Mouse (Mus musculus): Measurements from ENCODE around the gene Arv1. TPM values are rescaled to one million over a fixed set of nuclear protein-coding genes. Genes with fewer than 3 reads are reported as not detected.

Gene Arv1
- 12.6 and 17.9 TPM in 2 replicates for polyA plus RNA-seq (2015; fragmentation: Nextera tagmentation; extraction: Ambion mirVana)

DNA sequence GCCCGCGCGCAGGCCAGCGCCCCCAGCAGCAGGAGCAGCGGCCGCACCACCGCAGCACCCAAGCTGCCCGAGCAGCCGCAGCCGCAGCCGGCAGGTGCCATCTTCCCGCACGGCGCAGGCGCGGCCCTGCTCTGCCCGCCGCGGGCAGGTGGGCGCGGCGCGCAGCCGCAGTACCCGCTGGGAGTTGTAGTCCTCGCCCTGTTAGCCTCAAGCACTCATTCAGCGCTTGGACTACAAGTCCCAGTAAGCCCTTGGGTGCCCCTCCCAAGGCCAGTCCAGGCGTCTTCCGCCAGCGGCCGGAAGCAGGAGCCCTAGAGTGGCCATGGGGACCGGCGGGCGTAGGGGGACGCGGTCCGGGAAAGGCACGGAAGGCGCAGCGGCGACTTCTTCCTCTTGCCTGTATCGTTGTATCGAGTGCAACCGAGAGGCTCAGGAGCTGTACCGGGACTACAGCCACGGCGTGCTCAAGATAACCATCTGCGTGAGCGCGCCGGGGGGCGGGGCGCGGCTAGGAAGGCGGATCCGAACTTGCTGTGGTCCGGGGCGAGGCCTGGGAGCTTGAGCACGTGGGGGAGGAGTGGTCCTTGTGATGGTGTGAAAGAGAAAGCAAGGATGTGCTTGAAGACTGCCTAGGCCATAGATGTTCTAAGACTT lies at the start of gene Arv1, which contains the start of gene Ttc13:
Gene Arv1 (plus strand): TSS at position 278 of the 654 bp plus-strand sequence.
Gene Ttc13 (minus strand): TSS at position 122 of the 654 bp plus-strand sequence.
- H3K27ac ChIP-seq: peak within 1 kb of the TSS; percentile 67
- WGBS: under 1% methylated on average over 59 of the region's 59 CpGs

DNA sequence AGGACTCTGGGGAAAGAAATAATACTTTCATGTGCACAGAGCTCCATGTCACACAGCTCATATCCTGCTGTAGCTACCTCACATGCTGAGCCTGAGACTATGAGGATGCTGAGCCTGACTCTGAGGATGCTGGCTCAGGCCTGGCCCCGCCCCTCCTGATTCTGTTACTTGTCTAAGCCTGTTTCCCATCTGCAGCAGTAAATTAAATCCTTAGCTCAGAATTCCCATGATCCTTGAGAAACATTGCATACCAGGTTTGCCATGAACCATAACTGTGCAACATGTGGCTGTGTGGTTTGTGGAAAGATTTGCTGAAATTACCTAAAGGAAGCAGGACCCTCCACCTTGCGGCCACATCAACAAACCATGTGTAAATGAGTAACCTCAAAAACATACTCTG lies 49.6 kb upstream of the Arv1 start:
- Histone ChIP-seq H3K27me3 (no peaks in the 10 kb centered on the region), H3K27ac (no peak overlapping the region), H3K4me3 (no peak overlapping the region), H3K9me3 (replicated peaks) (no peaks in the 10 kb centered on the region), H3K36me3 (peaks cover 20% of the 10 kb centered on the region; the same call in 1 of the 2 replicates), H3K4me1 (replicated peaks) (0 out of 2 replicates have a peak, but pooled peaks cover 2% of the 10 kb centered on the region), H3K9ac (no peak overlapping the region), H3K4me2 (no peak overlapping the region)
- WGBS: 94% methylated on average over 2 of the region's 2 CpGs
- ATAC-seq (replicated peaks; ENCODE audit: insufficient number of reproducible peaks, insufficient read depth, low FRiP score, low read depth): no peak

More for the DNA sequence above, at the start of gene Arv1, which contains the start of gene Ttc13:
- peak within 1 kb of the TSS; percentile 92 for H3K4me2 ChIP-seq
- no peaks in the 10 kb centered on the region for H3K9me3 ChIP-seq (replicated peaks)
- H3K4me1 ChIP-seq (replicated peaks): peaks cover 21% of the 10 kb centered on the region
- H3K36me3 ChIP-seq: peaks cover 12% of the 10 kb centered on the region
- H3K9ac ChIP-seq: peak within 1 kb of the TSS; percentile 93
- peak within 1 kb of the TSS; percentile 99 for H3K4me3 ChIP-seq
- peak; percentile 100 for ATAC-seq (replicated peaks; ENCODE audit: insufficient number of reproducible peaks, insufficient read depth, low FRiP score, low read depth)
- no peaks in the 10 kb centered on the region for H3K27me3 ChIP-seq

DNA sequence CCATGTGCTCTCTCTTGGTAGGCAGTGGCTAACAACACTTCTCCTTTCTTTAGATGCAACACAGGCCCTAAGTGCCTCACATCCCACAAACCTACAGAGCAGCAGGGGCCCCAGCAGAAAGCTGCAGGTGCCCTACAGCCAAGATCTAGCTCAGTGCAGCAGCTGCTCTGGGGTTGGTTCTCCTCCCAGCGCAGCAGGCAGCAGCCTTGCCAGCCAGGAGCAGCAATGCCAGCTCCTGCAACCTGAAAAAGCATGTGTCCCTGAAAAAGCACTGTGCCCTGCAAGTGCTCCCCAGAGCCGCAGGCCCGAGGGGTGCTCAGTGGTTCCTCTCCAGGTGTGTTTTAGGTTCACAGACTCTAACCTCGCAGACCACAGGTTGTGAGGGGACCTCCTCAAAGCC lies 45.3 kb upstream of the Arv1 start:
- Histone ChIP-seq H3K36me3 (peaks cover 34% of the 10 kb centered on the region; the same call in 1 of the 2 replicates), H3K27ac (no peak overlapping the region)
- WGBS: 89% methylated on average over 4 of the region's 4 CpGs

DNA sequence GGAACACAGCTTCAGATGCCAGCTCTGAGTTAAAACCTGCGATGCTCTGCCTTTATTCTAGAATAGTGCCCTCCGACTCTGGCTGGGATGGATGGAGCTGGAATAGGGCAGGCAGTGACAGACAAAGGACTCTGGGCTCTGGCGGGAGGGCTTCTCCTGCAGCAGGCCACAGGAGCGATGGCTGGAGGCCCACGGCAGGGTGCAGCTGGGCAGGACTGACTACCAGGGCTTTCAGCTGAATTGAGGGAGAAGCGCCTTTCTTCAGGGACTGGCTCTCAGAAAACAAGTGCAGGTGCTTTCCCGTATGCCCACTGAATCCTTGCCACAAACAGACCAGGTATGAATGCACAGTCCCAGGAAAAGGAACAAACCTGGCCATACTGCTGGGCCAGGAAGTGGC lies 44.9 kb upstream of the Arv1 start:
- Histone ChIP-seq H3K4me2 (no peak overlapping the region), H3K36me3 (peaks cover 38% of the 10 kb centered on the region; the same call in 1 of the 2 replicates), H3K27me3 (no peaks in the 10 kb centered on the region), H3K4me1 (replicated peaks) (0 out of 2 replicates have a peak, but pooled peaks cover 2% of the 10 kb centered on the region), H3K9ac (no peak overlapping the region), H3K4me3 (no peak overlapping the region), H3K9me3 (replicated peaks) (no peaks in the 10 kb centered on the region), H3K27ac (no peak overlapping the region)
- WGBS: 87% methylated on average over 7 of the region's 7 CpGs
- 0 out of 2 replicates have a peak, but pooled peaks have one; percentile 19 for ATAC-seq (replicated peaks; ENCODE audit: insufficient number of reproducible peaks, insufficient read depth, low FRiP score, low read depth)

More for the DNA sequence above, 45.3 kb upstream of the Arv1 start:
- H3K9ac ChIP-seq: no peak overlapping the region
- H3K4me3 ChIP-seq: no peak overlapping the region
- no peak overlapping the region for H3K4me2 ChIP-seq
- H3K27me3 ChIP-seq: no peaks in the 10 kb centered on the region
- no peak for ATAC-seq (replicated peaks; ENCODE audit: insufficient number of reproducible peaks, insufficient read depth, low FRiP score, low read depth)
- H3K9me3 ChIP-seq (replicated peaks): no peaks in the 10 kb centered on the region
- 0 out of 2 replicates have a peak, but pooled peaks cover 2% of the 10 kb centered on the region for H3K4me1 ChIP-seq (replicated peaks)

DNA sequence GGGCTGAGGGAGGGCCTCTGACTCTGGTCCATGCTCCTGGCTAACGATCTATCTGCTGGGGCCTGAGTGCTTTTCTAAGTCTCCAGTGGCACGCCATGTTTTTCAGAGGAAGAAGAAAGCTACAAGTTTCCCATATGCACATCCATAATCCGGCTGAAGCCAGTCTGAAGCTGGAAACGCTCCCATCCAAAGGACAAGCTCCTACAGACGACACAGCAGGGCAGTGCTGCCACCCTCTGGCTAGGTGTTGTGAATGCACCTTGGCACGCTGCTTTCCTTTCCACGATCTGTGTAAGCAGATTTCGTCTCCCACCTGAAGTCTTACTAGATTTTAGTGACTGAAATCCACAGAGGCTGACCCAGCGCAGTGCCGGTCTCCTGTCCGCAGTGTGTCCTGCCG lies 44.5 kb upstream of the Arv1 start:
- Histone ChIP-seq H3K4me3 (no peak overlapping the region), H3K27me3 (no peaks in the 10 kb centered on the region), H3K9me3 (replicated peaks) (no peaks in the 10 kb centered on the region), H3K36me3 (peaks cover 39% of the 10 kb centered on the region; the same call in 1 of the 2 replicates), H3K4me1 (replicated peaks) (0 out of 2 replicates have a peak, but pooled peaks cover 2% of the 10 kb centered on the region), H3K27ac (no peak overlapping the region), H3K4me2 (no peak overlapping the region), H3K9ac (no peak overlapping the region)
- peak; percentile 68; the same call in 1 of the 2 replicates for ATAC-seq (replicated peaks; ENCODE audit: insufficient number of reproducible peaks, insufficient read depth, low FRiP score, low read depth)
- WGBS: 46% methylated on average over 12 of the region's 12 CpGs

DNA sequence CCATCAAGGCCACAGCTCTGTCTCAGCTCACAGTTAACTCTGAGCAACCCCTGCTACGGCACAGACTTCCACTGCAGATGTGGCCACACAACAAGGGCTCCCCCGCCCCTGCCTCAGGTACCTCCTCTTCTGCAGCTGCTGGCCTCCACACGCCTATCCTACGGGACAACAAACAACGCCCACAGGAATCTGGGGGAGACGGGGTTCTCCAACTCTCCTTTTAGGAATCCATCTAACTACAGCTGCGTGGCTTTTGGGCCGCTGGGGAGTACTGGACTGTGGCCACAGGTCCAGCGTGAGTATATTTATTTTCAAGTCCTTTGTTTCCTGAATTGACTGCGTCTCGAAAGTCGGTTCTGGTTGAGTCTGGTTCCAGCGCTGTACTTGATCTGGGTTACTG lies 43.7 kb upstream of the Arv1 start:
- 89% methylated on average over 13 of the region's 13 CpGs for WGBS
- Histone ChIP-seq H3K4me3 (no peak overlapping the region), H3K9me3 (replicated peaks) (no peaks in the 10 kb centered on the region), H3K4me1 (replicated peaks) (0 out of 2 replicates have a peak, but pooled peaks cover 2% of the 10 kb centered on the region), H3K4me2 (no peak overlapping the region), H3K9ac (no peak overlapping the region), H3K36me3 (peaks cover 41% of the 10 kb centered on the region; the same call in 1 of the 2 replicates), H3K27ac (no peak overlapping the region), H3K27me3 (no peaks in the 10 kb centered on the region)
- ATAC-seq (replicated peaks; ENCODE audit: insufficient number of reproducible peaks, insufficient read depth, low FRiP score, low read depth): no peak

DNA sequence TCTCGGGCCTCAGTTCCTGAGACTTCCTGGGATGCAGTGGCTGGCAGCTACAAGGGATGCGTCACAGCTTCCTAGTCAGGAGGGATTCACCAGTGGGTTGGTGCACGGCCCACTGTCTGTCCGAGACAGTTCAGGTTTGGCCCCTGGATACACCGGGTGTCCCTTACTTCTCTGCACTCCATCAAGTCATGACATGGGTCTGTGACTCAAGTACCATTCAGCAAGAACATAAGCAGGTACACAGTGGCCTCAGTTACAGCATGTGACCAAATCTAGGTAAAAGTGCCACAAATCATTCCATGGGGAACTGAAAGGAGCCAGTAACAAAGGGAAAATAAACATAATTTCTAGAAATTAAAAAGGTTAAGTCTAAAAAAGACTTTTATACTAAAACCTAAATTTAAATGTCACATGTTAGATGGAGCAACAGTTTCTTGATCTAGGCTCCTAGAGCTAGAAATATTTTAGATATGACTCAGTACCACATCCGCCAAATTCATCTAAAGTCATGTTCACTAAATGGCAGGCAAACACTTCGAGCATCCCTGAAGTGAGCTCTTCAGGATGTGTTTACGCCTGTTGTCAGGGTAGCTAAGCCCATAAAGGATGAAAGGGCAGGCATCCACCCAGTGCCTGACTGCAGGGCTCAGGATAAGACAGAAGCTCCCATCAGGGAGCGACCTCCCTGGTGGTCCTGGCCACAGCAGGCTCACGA lies 40.7 kb upstream of the Arv1 start:
- Histone ChIP-seq H3K4me1 (replicated peaks) (0 out of 2 replicates have a peak, but pooled peaks cover 2% of the 10 kb centered on the region), H3K27me3 (no peaks in the 10 kb centered on the region), H3K27ac (no peak overlapping the region), H3K4me3 (no peak overlapping the region), H3K9me3 (replicated peaks) (no peaks in the 10 kb centered on the region), H3K36me3 (peaks cover 41% of the 10 kb centered on the region; the same call in 1 of the 2 replicates), H3K4me2 (no peak overlapping the region), H3K9ac (no peak overlapping the region)
- ATAC-seq (replicated peaks; ENCODE audit: insufficient number of reproducible peaks, insufficient read depth, low FRiP score, low read depth): no peak
- 81% methylated on average over 10 of the region's 10 CpGs for WGBS

DNA sequence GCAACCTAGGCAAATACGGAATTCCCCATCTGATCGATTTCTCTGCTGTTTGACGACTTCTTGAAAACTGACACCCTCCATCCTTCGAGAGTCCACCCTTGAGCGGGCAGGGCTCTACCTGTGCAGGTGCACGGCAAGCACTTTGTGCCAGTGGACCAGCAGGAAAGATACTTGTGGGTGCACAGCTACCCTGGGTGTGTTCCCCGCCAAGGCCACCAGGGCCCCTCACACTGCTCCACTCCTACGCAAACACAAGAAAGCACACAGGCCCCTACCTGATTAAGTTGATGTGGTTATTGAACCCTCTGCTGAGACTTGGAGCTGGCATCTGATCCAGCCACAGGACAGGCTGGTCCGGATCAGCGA lies 40.2 kb upstream of the Arv1 start:
- WGBS: 80% methylated on average over 10 of the region's 10 CpGs

DNA sequence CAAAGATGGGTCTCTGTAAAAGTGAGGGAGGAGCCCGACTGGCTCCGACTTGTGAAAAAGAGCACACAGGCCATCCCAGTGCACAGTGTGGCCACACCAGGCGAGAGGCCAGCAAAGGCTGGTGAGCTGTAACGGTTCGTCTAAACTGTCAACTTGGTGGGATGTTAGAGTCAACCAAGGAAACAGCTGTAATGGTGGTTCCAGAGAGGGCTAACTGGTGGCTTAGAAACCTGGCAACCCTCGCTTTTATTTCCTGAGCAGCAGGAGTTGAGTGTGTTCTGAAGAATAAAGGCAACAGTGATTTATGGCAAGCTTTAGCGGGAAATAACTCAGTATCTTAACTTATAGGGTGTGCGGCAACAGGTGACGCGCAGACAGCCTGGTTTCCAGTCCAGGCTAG lies 39.7 kb upstream of the Arv1 start:
- ATAC-seq (replicated peaks; ENCODE audit: insufficient number of reproducible peaks, insufficient read depth, low FRiP score, low read depth): no peak
- Histone ChIP-seq H3K27me3 (no peaks in the 10 kb centered on the region), H3K4me3 (no peak overlapping the region), H3K9me3 (replicated peaks) (no peaks in the 10 kb centered on the region), H3K4me1 (replicated peaks) (0 out of 2 replicates have a peak, but pooled peaks cover 2% of the 10 kb centered on the region), H3K9ac (no peak overlapping the region), H3K27ac (no peak overlapping the region), H3K36me3 (peaks cover 42% of the 10 kb centered on the region; the same call in 1 of the 2 replicates), H3K4me2 (no peak overlapping the region)
- 90% methylated on average over 10 of the region's 10 CpGs for WGBS

More for the DNA sequence above, 40.2 kb upstream of the Arv1 start:
- no peak overlapping the region for H3K27ac ChIP-seq
- no peak overlapping the region for H3K9ac ChIP-seq
- H3K4me3 ChIP-seq: no peak overlapping the region
- no peaks in the 10 kb centered on the region for H3K9me3 ChIP-seq (replicated peaks)
- no peaks in the 10 kb centered on the region for H3K27me3 ChIP-seq
- 0 out of 2 replicates have a peak, but pooled peaks cover 2% of the 10 kb centered on the region for H3K4me1 ChIP-seq (replicated peaks)
- H3K36me3 ChIP-seq: peaks cover 40% of the 10 kb centered on the region; the same call in 1 of the 2 replicates
- no peak overlapping the region for H3K4me2 ChIP-seq
- ATAC-seq (replicated peaks; ENCODE audit: insufficient number of reproducible peaks, insufficient read depth, low FRiP score, low read depth): no peak

DNA sequence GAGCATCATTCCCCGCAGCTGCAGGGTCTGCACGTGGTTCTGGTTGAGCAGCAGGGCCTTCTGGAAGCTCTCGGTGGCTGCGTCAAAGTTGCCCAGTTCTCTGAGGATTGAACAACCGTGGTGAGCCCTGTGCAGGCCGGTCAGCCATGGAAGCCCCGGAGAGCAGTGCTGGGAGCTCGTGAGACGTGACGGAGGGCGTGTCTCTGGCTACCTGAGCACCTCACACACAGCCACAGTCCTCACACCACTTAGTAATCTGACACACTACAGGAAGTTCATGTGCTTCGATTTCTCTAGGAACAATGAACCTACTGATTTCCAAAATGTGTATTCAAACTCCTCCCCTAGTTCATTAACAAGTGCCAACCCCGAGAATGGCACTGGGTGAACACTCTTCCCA lies 33.0 kb upstream of the Arv1 start:
- 88% methylated on average over 13 of the region's 13 CpGs for WGBS
- no peak overlapping the region for H3K27ac ChIP-seq
- H3K4me1 ChIP-seq (replicated peaks): no peaks in the 10 kb centered on the region
- H3K36me3 ChIP-seq: peaks cover 19% of the 10 kb centered on the region; the same call in 1 of the 2 replicates
- no peak overlapping the region for H3K9ac ChIP-seq
- no peaks in the 10 kb centered on the region for H3K9me3 ChIP-seq (replicated peaks)
- no peaks in the 10 kb centered on the region for H3K27me3 ChIP-seq
- ATAC-seq (replicated peaks; ENCODE audit: insufficient number of reproducible peaks, insufficient read depth, low FRiP score, low read depth): no peak
- H3K4me3 ChIP-seq: no peak overlapping the region
- no peak overlapping the region for H3K4me2 ChIP-seq

DNA sequence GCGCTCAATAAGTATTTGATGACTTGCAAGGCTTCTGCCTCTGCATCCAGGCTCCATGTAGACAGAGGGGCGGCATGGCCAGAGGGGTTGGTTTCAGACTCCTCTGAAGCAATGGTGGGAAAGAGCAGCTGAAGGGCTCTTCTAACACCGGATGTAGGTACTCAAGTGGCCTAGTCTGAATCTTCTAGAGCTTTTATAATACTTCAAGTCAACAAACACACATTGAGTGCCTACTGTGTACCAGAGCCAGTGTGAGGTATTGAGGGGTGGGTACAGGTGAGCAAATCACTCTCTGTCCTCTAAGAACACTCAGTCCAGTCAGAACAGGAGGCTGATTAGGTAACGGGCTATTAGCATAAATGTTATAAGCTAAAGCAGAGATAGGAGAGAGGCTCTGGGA lies 30.2 kb upstream of the Arv1 start:
- ATAC-seq (replicated peaks; ENCODE audit: insufficient number of reproducible peaks, insufficient read depth, low FRiP score, low read depth): no peak
- H3K36me3 ChIP-seq: peaks cover 11% of the 10 kb centered on the region; the same call in 1 of the 2 replicates

More for the DNA sequence above, 30.2 kb upstream of the Arv1 start:
- Histone ChIP-seq H3K9me3 (replicated peaks) (no peaks in the 10 kb centered on the region), H3K4me2 (no peak overlapping the region), H3K9ac (no peak overlapping the region), H3K27me3 (no peaks in the 10 kb centered on the region), H3K27ac (no peak overlapping the region), H3K4me3 (no peak overlapping the region), H3K4me1 (replicated peaks) (no peaks in the 10 kb centered on the region)
- 86% methylated on average over 4 of the region's 4 CpGs for WGBS

All from heart, embryonic 15.5 days (tissue).